Mouse (Mus musculus) retina, postnatal 7 days (tissue): ENCODE measurements around the gene Fcgrt.
A peak's percentile ranks its signal among the peaks of the same experiment; 100 is the strongest.
"Not testable (repeated sequence)": the region's sequence is repeated elsewhere in the genome, so short reads cannot be mapped to it uniquely, and the experiment has no call there.

ENCODE experiments used
- DNase-seq: peaks from one replicate; pipeline ENCODE4 v3.0.0-alpha.2; 2012; ENCODE audit warnings: low read depth, low spot score

Fcgrt gene

DNA sequence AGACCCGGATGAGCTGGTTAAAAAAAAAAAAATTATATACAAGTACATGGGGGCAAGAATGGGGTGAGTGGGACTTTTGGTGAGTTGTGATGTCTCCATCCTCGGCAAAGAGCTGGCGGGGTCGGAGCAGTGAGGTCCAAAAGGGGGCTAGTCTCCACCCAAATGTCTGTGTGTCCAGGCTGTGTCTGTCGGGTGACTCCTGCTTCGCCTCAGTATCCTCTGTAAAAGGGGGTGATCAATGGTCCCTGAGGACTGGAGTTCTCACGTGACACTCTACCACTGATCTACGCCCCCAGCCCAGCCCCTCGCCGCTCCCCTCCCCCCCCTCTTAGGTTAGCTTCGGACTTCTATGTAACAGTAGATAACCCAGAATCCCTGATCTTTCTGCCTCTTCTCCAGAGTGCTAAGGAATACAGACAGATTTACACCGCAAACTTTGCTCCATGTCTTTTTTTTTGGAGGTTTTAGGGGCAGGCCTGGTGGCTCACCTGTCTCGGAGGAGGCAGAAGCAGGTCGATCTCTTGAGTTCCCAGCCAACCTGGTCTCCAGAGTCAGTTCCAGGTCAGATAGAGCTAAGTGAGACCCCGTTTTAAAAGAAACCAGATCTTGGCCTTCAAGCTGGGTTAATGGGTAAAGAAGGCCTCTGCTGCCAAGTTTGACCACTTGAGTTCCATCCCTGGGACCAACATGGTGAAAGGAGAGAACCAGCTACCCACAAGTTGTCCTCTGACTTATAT lies 26.3 kb upstream of the Fcgrt start:
- DNase-seq: no peak

DNA sequence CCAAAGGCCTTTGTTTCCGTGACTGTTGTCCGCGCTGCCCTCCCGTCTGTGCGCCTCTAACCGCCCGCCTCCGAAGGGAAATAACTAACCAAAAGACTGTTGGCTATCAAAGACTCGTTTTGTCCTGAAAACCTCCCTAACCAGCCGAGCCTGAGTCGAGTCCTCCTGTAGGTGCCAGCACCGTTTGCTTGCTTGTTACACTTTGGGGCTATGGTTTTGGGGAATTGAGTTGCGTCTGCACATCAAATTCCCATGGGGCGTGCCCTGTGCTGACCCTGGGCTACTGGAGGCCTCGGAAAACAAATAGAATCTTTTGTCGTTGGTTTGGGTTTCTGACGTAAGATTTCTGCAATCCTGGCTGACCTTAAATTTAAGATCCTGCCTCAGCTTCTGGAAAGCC lies 25.7 kb upstream of the Fcgrt start:
- DNase-seq: no peak

DNA sequence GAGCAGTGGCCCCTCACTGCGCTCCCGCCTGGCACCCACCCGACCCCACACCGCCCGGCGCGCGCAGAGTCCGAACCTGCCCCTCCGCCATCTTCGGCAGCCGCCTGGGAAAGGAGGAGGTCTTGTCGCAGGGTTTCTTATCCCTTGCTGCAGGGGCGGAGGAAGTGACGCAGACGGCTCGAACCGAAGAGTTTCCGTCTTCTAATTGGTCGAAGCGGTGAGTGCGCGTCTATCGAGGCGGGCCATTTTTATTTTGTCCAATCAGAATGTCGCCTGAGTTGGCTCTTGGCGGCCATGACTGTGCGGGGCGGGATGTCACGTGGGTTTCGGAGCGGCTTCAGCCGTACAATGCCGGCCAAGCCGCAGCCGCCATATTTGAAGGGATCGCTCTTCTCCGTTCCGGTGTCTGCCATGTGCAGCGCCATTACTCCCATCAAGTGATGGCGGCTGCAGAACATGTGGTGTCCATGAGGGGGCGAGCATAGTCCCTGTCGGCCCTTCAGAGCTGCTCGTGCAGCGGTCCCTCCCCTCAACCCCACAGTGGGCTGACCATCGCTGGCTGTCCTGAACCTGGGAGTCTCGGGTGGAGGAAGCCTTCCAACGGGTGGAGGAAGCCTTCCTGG lies 25.1 kb upstream of the Fcgrt start, which contains the start of gene Rpl13a:
Rpl13a (minus strand) TSS at position 138 of the 623 bp plus-strand sequence.
- peak; percentile 99 for DNase-seq

DNA sequence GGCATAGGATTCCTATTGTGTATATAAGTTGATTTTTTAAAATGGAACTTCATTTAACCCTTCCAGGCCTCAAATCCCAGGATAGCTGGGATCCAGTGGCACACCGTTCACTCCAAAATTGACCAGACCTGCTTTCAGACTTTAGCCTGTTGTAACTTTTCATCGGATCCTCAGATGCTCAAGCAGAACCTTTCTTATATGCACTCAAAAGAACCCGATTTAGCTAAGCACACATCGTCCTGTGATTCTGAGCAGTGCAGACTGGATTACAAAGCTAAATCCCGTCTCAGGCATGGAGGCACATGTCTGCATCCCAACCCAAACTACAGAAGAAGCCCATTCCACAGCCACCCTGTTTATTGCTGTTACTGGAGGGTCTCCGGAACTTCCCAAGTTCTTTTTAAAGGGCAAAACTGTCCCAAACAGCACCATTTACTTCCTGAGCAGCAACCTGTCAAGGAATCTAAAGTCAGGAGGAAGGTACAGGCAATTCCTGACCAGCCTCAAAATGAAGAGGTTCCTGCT lies 24.1 kb upstream of the Fcgrt start:
- DNase-seq: no peak

DNA sequence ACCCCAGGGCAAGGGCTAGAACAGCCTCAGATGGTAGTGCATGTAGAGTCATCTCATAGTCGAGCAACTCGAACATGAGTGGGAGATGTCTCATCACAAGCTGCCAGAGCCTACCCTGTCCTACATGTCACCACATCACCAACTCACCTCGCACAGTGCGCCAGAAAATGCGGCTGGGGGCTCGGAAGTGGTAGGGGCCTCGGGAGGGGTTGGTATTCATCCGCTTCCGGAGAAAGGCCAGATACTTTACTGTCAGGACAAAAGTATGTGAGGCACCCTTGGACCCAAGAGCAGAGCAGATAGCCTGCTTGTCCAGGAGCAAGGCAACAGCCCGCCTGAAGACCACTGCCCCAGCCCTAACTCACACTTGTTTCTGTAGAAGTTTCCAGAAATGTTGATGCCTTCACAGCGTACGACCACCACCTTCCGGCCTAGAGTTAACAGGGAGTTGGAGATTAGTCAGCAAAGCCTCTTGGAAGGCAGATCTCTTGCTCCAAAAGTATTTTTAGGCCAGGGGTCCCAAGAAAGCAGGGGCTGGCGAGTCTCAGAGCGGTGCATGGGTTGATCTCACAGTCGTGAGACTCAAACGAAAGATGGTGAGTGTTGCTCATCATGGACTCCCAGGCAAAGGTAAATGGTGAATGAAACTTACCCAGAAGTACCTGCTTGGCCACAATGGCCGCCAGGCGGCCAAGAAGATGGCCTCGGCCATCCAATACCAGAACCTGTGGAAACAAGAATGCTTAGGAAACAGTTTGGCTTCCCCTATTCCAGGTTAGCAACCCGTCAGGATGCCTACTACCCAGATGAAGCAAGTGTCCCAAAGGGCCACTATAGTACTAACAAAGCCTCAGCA lies 23.4 kb upstream of the Fcgrt start:
- DNase-seq: no peak

DNA sequence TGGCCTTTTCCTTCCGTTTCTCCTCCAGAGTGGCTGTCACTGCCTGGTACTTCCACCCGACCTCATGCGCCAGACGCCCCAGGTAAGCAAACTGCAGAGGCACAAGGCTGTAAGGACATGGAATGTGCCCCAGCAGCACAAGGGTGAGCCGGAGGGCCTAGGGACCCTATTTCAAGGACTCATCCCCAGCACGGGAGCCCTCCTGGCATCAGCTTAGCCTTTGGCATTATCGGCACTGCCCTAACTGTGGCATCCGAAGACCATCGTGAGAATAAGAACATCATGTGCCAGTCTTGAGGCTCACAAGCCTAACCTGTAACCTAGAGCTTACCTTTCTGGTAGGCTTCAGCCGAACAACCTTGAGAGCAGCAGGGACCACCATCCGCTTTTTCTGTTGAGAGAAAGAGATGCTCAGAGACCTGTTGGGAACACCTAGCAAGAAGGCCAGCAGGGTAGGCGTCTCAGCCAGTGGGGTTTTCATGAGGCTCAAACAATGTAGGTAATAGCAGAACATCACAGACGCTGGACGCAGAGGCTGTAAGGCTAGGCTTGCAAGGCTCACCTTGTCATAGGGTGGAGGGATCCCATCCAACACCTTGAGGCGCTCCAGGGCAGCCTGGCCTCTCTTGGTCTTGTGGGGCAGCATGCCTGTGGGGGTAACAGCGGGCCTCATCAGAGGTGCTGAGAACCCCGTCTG lies 22.6 kb upstream of the Fcgrt start:
- DNase-seq: no peak

DNA sequence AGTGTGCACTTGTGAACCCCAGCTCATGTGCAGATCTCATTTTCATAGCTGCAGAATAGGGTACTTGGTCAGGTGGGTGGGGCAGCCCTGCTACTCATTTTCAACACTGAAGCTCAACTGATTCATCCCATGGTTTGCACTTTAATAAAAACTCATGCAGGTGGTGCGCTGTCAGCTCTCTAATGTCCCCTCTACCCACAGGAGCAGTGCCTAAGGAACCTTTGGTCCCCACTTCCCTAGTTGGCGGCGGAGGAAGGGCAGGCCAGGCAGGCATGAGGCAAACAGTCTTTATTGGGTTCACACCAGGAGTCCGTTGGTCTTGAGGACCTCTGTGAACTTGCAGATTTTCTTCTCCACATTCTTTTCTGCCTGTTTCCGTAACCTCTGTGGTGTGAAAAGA lies 22.0 kb upstream of the Fcgrt start:
- DNase-seq: not testable (repeated sequence)

DNA sequence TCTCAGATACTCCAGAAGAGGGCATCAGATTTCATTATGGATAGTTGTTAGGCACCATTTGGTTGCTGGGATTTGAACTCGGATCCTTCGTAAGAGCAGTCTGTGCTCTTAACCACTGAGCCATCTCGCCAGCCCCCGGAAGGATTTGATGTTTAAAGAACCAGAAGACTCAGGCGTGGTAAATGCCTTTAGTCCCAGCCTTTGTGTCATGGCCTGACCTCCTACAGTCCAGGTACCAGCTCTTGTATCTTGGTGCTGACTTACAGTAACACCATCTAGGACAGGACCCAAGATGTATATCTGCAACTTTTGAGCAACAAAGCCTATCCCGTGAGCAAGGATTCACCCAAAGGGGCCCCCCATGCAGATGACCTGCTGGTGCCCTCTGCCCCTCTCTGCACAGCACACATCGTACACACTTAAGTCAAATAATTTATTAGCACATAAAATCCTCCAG lies 21.5 kb upstream of the Fcgrt start:
- DNase-seq: no peak

DNA sequence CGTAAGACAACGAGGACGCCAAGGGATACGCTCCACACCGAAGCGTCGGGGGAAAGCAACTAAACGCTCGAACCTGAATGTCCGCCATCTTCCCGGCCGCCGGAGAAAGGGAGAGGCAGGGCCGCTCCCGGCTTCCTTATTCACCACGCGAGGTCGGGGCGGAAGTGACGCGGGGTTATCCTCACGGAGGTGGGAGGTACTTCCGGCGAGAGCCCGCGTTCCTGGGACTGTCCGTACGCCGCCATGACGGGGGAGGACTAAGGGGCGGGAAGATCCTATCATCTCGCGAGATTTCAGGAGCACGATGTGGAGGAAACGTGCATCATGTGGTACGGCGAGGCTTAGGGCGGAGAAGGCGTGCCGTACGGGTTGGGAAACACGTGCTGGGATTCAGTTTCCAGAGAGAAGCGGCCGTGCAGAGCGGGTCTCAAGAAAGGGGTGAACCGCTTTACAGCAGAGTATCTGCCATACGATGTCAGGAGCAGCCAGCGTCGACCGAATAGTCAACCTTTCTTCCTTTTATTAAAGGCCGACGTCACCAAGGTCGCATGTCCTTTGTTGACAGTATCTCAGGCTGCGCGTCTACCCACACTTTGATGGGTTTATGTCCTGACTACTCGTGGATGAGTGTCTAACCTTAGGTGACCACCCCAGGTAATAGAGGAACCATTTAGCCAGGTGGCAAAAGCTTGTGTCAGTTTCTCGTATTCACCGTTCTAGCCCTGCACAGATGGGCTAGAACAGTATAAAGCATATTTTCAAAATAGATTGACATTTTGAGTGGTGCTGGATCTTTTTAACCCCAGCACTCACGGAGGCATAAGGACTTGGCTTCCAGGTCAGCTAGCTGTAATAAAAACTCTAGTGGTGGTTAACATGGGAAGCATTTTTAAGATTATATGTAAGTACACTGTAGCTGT lies 20.8 kb upstream of the Fcgrt start, which contains the start of gene Rps11:
Rps11 (minus strand) TSS at position 216 of the 920 bp plus-strand sequence.
- DNase-seq: peak; percentile 100

DNA sequence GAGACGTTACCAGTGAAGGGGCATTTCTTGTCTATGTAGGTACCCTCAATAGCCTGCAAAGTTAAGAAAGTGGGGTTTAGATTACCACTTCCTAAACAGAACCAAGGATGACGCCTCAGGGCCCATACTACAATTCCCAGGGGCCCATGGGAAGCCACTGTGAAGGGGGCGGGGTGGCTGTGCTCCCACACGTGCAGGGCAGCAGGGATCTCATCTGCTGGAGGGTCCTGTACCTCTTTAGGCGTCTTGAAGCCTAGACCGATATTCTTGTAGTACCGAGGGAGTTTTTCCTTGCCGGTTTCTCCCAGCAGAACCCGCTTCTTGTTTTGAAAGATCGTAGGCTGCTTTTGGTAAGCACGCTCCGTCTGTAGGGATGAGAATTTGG lies 19.5 kb upstream of the Fcgrt start:
- no peak for DNase-seq

DNA sequence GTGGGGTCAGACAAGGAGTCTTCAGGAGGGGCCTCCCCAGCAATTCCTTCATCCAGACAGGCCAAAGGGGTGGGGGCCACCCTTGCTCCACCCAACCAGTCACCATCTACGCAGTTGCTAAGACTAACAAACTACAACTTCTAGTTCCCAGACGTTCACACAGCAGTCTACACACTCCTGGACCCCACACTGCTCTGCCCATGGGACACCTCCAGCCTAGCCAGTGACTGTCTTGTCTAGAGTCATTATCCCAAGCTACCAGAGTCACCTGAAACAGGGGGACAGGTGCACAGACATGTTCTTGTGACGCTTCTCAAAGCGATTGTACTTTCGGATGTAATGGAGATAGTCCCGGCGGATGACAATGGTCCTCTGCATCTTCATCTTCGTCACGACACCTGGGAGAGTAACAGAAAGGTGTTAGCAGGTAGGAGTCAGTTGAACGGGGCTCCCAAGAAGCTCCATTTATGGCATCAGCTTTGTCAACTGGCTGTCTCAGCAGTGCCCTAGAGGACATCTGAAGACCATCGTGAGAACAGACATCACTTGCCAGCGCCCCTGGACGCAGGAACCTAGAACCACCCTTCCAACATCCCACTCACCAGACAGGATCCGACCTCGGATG lies 19.0 kb upstream of the Fcgrt start:
- DNase-seq: no peak

DNA sequence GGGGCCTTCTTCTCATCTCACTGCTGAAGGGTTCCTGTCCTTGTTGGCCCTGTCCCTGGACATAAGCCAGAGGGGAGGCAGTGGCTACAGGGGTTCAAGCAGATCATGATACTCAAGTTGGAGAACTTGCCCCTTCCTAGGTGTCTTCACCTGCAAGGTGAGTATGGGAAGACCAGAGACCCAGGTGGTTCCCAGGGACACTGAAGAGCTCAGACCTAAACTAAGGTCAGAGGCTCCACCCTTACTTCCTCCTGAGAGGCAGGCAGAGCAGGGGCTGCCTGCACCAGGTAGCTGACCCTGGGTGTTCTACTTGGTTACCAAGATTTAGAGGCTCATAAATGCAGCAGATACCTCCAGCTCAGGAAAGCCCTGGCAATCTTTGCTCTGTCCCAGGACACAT lies 18.3 kb upstream of the Fcgrt start:
- DNase-seq: no peak

DNA sequence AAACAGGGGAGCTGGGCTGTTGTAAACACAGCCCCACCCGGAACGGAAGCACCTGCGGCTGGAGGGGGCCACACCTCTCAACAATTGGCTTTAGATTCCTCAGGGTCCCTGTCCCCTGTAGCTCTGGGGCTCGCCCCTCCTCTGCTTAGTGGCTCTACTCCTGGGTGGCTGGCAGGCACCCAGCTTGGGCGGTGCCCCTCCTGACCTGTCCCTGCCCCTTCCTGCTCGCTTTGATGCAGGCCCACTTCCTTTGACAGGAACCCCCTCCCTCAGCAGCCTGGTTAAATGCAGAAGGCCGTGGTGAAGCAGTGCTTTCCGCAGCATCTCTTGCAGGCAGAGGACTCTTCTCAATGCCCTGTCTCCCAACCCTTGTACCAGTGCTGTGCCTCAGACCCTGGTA lies 17.8 kb upstream of the Fcgrt start:
- DNase-seq: no peak

DNA sequence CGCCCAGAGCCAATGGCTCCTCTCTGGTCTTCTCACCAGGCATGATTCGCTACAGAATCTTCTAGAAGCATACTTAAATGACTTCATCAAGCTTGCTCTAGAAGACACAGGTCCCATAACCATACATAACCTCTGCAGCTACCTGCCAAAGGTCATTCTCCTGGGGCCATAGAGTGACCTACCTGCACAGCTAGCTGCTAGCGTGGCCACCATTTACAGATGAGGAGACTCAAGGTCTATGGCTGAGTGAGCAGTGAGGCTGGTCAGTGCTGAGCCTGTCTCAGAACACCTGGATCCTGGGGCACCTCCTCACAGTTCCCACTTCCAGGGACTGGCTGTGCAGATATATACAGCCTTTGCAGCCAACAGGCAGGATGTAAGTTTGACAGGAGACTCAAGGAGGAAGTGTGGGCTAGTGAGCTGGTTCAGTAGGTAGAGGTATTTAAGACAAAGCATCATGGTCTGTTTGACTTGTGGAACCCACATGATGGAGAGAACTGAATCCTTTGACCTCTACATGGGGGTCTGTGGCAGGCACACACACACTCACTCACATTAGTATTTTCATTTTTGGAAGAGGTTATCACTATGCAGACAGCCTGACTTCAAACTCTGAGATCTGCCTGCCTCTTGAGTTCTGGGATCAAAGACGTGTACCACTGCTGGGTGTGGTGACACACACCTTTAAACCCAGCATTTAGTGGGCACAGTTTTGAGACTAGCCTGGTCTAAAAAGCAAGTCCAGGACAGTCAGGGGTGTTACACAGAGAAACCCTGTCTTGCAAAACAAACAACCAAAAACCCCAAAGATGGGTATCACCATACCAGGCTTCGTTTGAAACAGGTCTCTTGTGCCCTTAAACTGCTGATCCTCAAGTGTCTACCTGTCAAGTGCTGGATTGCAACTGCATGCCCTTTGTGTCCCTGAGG lies 16.4 kb upstream of the Fcgrt start:
- DNase-seq: no peak

DNA sequence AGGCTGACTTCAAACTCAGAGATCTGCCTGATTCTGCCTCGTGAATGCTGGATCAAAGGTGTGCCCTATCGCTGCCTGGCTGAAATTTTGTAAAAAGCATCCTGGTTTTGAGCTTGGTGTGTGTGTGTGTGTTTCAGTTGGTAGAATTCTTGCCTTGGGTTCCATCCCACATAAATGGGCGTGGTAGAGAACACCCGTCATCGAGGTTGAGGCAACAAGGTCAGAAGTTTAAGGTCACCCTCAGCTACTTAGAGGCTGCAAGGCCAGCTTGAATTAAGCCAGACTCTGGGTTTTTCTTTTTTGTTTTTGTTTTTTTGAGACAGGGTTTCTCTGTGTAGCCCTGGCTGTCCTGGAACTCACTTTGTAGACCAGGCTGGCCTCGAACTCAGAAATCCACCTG lies 14.7 kb upstream of the Fcgrt start:
- no peak for DNase-seq

DNA sequence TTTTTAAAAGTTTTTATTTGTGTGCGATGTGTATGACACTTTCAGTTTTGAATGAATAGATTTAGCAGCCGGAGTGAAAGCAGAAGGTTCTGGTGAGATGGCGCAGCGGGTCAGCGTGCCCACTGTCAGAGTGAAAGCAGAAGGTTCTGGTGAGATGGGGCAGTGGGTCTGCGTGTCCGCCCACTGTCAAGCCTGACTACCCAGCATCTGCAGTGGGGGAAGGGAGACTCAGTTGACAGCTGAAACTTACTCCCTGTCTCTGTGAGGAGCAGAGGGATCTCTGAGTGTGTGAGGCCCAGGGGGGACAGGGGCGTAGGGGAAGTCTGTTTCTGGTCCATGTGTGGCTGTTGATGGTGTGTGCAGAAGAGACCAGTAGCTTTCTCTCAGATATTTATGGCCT lies 13.9 kb upstream of the Fcgrt start:
- DNase-seq: no peak

DNA sequence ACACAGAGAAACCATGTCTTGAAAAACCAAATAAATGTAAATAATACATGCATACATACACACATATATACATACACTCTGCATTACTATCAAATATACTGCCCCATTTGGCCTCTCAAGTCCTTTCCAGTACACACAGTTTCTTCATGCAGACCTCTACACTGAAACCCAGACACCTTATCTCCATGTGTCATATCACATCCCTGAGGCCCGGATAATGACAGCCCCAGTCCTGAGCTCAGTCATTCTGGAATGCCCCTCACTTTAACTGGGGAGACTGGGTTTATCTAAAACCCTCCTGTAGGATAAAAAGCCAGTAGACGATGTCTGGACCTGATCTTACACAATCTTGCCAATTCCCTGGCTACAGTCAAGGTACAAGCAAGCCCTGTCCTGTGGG lies 9.8 kb upstream of the Fcgrt start:
- DNase-seq: no peak

DNA sequence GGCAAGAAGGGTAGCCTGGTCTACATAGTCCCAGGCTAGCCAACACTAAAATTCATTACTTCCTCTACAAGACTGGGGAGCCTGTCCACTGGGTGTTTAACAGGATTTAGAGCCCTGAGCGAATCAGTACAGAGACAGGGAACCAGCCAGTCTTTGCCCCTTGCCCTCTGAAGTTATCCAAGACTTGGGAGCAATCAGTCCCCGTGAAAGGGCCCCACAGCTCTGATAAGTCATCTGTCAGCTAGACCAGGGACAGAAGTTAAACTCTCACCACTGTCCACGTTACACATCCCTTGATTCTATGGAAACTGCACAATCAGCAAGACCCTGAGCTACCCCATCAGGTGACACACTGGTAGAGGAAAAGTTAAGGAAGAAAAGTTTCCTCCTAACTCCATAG lies 8.9 kb upstream of the Fcgrt start:
- DNase-seq: no peak

DNA sequence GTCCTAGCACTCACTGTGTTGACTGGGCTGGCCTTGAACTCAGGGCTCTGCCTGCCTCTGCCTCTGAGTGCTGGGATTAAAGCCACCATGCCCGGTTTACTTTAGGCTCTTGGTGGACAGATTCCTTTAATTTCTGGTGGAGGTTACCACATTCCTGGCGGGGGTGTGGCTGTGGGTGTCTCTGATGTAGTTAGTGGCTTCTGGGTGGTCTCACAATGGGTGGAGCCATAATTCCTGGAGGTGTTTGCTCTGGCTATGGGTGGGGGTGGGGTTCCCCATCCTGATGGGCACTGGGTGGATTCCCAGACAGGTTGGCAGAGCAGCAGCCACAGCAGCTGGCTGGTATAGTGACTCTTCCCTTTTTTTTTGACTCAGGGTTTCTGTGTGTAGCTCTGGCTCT lies 8.3 kb upstream of the Fcgrt start:
- DNase-seq: no peak
